Mouse (Mus musculus): ENCODE data around the gene Sdk1. TPM values are rescaled to one million over a fixed set of nuclear protein-coding genes. Genes with fewer than 3 reads are reported as not detected.

Gene Sdk1
- polyA plus RNA-seq, 1 experiment = 0.55 TPM

GRCm38 (mm10) chr5:142022877-142023580 lies 781.7 kb downstream of the Sdk1 start:
- TF ChIP-seq CTCF (IDR thresholded peaks at IDR 0.05; ENCODE audit: low read depth, low read length) = no peak
- no peak for TF ChIP-seq POLR2A (IDR thresholded peaks at IDR 0.05; ENCODE audit: borderline replicate concordance, low read depth, low read length)
- Histone ChIP-seq H3K4me1 (ENCODE audit: control insufficient read depth, insufficient read depth, low read length) (no peaks in the 10 kb centered on the region), H3K4me3 (ENCODE audit: insufficient read depth, low read length) (no peak overlapping the region), H3K27ac (ENCODE audit: insufficient read depth, low read depth, low read length) (no peak overlapping the region)

GRCm38 (mm10) chr5:142024448-142024847 lies 783.2 kb downstream of the Sdk1 start:
- Histone ChIP-seq H3K4me1 (ENCODE audit: control insufficient read depth, insufficient read depth, low read length) (no peaks in the 10 kb centered on the region), H3K4me3 (ENCODE audit: insufficient read depth, low read length) (no peak overlapping the region), H3K27ac (ENCODE audit: insufficient read depth, low read depth, low read length) (no peak overlapping the region)
- no peak for TF ChIP-seq CTCF (IDR thresholded peaks at IDR 0.05; ENCODE audit: low read depth, low read length)
- TF ChIP-seq POLR2A (IDR thresholded peaks at IDR 0.05; ENCODE audit: borderline replicate concordance, low read depth, low read length) = no peak

GRCm38 (mm10) chr5:142036536-142036935 lies 795.2 kb downstream of the Sdk1 start:
- no peak overlapping the region for H3K4me3 ChIP-seq (ENCODE audit: insufficient read depth, low read length)
- no peak for TF ChIP-seq POLR2A (IDR thresholded peaks at IDR 0.05; ENCODE audit: borderline replicate concordance, low read depth, low read length)
- no peak for TF ChIP-seq CTCF (IDR thresholded peaks at IDR 0.05; ENCODE audit: low read depth, low read length)
- H3K4me1 ChIP-seq (ENCODE audit: control insufficient read depth, insufficient read depth, low read length) = no peaks in the 10 kb centered on the region
- no peak overlapping the region for H3K27ac ChIP-seq (ENCODE audit: insufficient read depth, low read depth, low read length)

- TF ChIP-seq POLR2A (IDR thresholded peaks at IDR 0.05; ENCODE audit: borderline replicate concordance, low read depth, low read length) (no peak), CTCF (IDR thresholded peaks at IDR 0.05; ENCODE audit: low read depth, low read length) (no peak)
- Histone ChIP-seq H3K27ac (ENCODE audit: insufficient read depth, low read depth, low read length) (no peak overlapping the region), H3K4me1 (ENCODE audit: control insufficient read depth, insufficient read depth, low read length) (no peaks in the 10 kb centered on the region)
These were observed 797.9 kb downstream of the Sdk1 start for GRCm38 (mm10) chr5:142039236-142039635.

GRCm38 (mm10) chr5:142039891-142040530 lies 798.7 kb downstream of the Sdk1 start:
- H3K27ac ChIP-seq (ENCODE audit: insufficient read depth, low read depth, low read length) = no peak overlapping the region
- no peaks in the 10 kb centered on the region for H3K4me1 ChIP-seq (ENCODE audit: control insufficient read depth, insufficient read depth, low read length)
- no peak for TF ChIP-seq CTCF (IDR thresholded peaks at IDR 0.05; ENCODE audit: low read depth, low read length)
- TF ChIP-seq POLR2A (IDR thresholded peaks at IDR 0.05; ENCODE audit: borderline replicate concordance, low read depth, low read length) = no peak
- no peak overlapping the region for H3K4me3 ChIP-seq (ENCODE audit: insufficient read depth, low read length)

More at GRCm38 (mm10) chr5:142039236-142039635, 797.9 kb downstream of the Sdk1 start:
- no peak overlapping the region for H3K4me3 ChIP-seq (ENCODE audit: insufficient read depth, low read length)

GRCm38 (mm10) chr5:142041226-142041802 lies 800.0 kb downstream of the Sdk1 start:
- H3K4me1 ChIP-seq (ENCODE audit: control insufficient read depth, insufficient read depth, low read length) = no peaks in the 10 kb centered on the region
- no peak overlapping the region for H3K27ac ChIP-seq (ENCODE audit: insufficient read depth, low read depth, low read length)
- no peak for TF ChIP-seq POLR2A (IDR thresholded peaks at IDR 0.05; ENCODE audit: borderline replicate concordance, low read depth, low read length)
- TF ChIP-seq CTCF (IDR thresholded peaks at IDR 0.05; ENCODE audit: low read depth, low read length) = no peak
- H3K4me3 ChIP-seq (ENCODE audit: insufficient read depth, low read length) = no peak overlapping the region

GRCm38 (mm10) chr5:142061781-142062180 lies 820.5 kb downstream of the Sdk1 start:
- TF ChIP-seq POLR2A (IDR thresholded peaks at IDR 0.05; ENCODE audit: borderline replicate concordance, low read depth, low read length) = no peak
- TF ChIP-seq CTCF (IDR thresholded peaks at IDR 0.05; ENCODE audit: low read depth, low read length) = no peak
- Histone ChIP-seq H3K4me3 (ENCODE audit: insufficient read depth, low read length) (no peak overlapping the region), H3K4me1 (ENCODE audit: control insufficient read depth, insufficient read depth, low read length) (no peaks in the 10 kb centered on the region), H3K27ac (ENCODE audit: insufficient read depth, low read depth, low read length) (no peak overlapping the region)

GRCm38 (mm10) chr5:142071322-142071721 lies 830.0 kb downstream of the Sdk1 start:
- no peak overlapping the region for H3K4me3 ChIP-seq (ENCODE audit: insufficient read depth, low read length)
- H3K27ac ChIP-seq (ENCODE audit: insufficient read depth, low read depth, low read length) = no peak overlapping the region
- no peak for TF ChIP-seq POLR2A (IDR thresholded peaks at IDR 0.05; ENCODE audit: borderline replicate concordance, low read depth, low read length)
- no peak for TF ChIP-seq CTCF (IDR thresholded peaks at IDR 0.05; ENCODE audit: low read depth, low read length)
- H3K4me1 ChIP-seq (ENCODE audit: control insufficient read depth, insufficient read depth, low read length) = no peaks in the 10 kb centered on the region

- TF ChIP-seq POLR2A (IDR thresholded peaks at IDR 0.05; ENCODE audit: borderline replicate concordance, low read depth, low read length) = no peak
- Histone ChIP-seq H3K4me1 (ENCODE audit: control insufficient read depth, insufficient read depth, low read length) (no peaks in the 10 kb centered on the region), H3K4me3 (ENCODE audit: insufficient read depth, low read length) (no peak overlapping the region), H3K27ac (ENCODE audit: insufficient read depth, low read depth, low read length) (no peak overlapping the region)
These were observed 832.6 kb downstream of the Sdk1 start for GRCm38 (mm10) chr5:142073901-142074300.

All from bone marrow macrophage, adult 2 months (primary cell).